Mouse (Mus musculus): ENCODE measurements around the gene Fam186b. TPM values are rescaled to one million over a fixed set of nuclear protein-coding genes. Genes with fewer than 3 reads are reported as not detected.

The Fam186b gene
- polyA plus RNA-seq, 1 experiment = not detected

GRCm38 (mm10) chr15:99296213-99296612 lies 525 bp upstream of the Fam186b start:
- TF ChIP-seq GATA1 (IDR thresholded peaks at IDR 0.05; ENCODE audit: low read length) = no peak

DNA sequence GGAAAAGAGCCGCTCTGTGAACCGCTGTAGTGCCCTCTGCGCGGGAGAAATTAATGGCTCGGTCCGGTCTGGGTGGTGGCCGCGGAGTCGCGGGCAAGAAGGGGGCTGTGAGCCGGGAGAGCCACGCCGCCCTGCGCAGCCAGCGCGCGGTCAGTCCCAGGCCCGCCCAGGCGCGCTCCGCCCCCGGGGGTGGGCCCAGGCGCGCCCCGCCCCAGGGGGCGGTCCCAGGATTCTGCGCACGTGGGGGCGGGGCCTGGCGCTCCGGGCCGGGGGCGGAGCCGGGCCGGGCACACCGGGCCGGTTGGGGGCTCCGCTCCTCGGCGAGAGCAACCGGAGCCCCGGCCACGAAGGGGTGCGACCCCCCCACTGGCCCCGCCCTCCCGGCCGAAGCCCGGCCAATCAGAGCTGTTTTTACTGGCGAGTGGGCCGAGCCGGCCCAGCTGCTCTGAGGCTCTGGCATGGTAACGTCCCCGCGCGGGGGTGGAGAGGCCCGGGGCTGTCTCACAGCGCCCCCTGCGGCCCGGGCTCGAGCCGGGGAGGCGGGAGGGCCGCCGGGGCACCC lies 794 bp downstream of the Fam186b start, which contains the start of gene Prpf40b:
Gene Prpf40b, plus strand, starts transcription at position 275 of the 562 bp plus-strand sequence.
- TF ChIP-seq GATA1 (IDR thresholded peaks at IDR 0.05; ENCODE audit: low read length) = no peak

DNA sequence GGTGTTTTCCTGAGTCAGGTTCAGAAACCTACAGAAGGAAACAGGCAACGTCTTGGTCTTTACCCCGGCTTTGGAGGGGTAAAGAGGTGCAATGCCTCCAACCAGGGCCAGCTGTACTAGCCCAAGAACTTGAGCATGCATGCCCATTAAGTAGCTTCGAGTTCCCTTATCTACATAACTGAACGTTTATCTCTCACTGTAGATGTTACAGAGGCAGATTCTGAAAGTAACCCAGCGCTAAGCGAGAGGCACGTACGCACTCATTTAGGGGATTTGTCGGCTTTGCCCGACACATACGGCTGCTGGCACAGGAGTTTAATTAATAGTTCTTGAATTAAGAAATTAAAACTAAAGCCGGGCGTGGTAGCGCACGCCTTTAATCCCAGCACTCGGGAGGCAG lies 1.4 kb downstream of the Fam186b start:
- peak; percentile 17 for TF ChIP-seq GATA1 (IDR thresholded peaks at IDR 0.05; ENCODE audit: low read length)

GRCm38 (mm10) chr15:99290586-99290985 lies 5.1 kb downstream of the Fam186b start:
- TF ChIP-seq GATA1 (IDR thresholded peaks at IDR 0.05; ENCODE audit: low read length) = no peak

GRCm38 (mm10) chr15:99285189-99285535 lies 10.5 kb downstream of the Fam186b start:
- TF ChIP-seq GATA1 (IDR thresholded peaks at IDR 0.05; ENCODE audit: low read length) = no peak

DNA sequence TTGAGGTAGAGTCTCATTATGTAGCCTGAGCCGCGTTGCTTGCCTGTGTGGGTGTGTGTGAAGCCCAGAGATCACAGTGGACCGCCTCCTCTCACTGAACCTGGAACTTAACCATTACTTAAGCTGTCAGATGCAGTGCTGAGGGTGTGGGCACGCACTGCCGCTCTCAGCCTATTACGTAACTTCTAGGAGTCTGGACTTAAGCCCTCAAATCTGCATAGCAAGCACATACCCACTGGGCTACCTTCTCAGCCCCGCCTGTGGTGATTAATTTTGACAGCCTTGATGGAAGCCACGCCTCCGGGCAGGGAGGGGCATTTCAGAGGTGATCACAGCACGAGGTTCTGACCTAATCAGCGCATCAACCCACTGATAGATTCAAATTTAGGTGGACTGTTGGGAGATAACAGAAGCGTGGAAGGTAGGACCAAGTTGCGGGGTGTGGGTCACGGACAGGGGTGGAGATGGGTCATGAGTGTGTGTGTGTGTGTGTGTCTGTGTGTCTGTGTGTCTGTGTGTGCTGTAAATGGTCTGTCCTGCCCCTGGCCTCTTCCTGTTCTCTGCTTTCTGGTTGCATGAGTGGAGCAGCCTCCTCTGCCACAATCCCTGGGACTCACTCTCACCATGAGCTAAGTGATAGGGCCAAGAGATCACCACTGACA lies 11.0 kb downstream of the Fam186b start:
- no peak for TF ChIP-seq GATA1 (IDR thresholded peaks at IDR 0.05; ENCODE audit: low read length)

DNA sequence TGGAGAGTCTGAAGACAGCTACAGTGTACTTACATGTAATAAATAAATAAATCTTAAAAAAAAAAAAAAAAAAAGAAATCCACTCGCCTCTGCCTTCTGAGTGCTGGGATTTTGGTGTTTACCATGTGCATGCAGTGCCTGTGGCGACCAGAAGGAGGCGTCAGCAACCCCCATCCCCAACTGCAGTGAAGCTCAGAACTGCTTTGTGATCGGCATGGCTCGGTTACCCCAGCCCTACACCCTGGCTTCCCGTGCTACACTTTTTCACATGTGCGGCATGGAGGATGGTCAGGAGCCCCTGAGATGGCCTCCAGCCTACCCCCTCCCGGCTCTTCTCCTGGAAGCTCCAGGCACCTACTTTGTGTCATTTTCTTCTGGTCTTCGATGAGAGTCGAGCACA lies 12.2 kb downstream of the Fam186b start:
- no peak for TF ChIP-seq GATA1 (IDR thresholded peaks at IDR 0.05; ENCODE audit: low read length)

- TF ChIP-seq GATA1 (IDR thresholded peaks at IDR 0.05; ENCODE audit: low read length) = no peak
Measured at GRCm38 (mm10) chr15:99278271-99278670, 17.4 kb downstream of the Fam186b start.

- TF ChIP-seq GATA1 (IDR thresholded peaks at IDR 0.05; ENCODE audit: low read length) = no peak
Measured at GRCm38 (mm10) chr15:99276095-99276494, 19.6 kb downstream of the Fam186b start.

DNA sequence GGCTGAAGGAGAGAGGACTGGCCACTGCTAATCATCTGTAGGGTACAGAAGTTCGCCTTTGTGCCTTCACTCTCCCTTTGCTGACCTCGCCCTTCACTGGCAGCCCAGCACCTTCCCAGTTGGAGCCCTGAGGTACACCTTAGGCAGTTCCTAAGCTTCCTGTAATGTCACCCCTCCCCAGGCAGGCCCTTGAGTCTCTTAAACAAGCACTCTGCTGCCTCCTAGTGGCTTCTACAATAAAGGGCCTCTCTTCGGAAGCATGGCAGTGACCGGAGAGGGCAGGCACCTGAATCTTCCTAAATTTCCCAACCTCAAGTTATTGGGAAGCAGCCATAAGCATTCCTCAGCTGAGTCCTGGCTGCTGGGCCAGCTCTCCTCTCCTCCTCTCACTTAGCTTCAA lies 30.0 kb downstream of the Fam186b start:
- no peak for TF ChIP-seq GATA1 (IDR thresholded peaks at IDR 0.05; ENCODE audit: low read length)

- TF ChIP-seq GATA1 (IDR thresholded peaks at IDR 0.05; ENCODE audit: low read length) = no peak
Measured at GRCm38 (mm10) chr15:99264363-99264762, 31.3 kb downstream of the Fam186b start.

DNA sequence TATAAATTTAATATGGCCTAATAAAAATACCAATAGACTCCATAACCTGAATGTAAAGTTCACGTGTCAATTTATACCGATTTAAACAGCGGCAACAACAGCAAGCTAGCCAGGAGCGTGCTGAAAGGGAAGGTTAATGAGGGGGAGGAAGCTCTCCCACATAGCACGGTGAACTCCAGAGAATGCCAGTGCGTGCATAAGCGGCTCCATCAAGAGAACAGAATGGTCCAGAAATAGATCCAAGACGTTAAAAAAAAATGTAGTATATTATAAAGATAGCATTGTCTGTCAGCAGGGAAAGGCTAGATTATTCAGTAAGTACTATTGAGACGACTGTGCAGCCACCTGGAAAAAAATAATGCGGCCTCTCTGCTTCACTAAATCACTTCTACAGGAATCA lies 33.0 kb downstream of the Fam186b start:
- no peak for TF ChIP-seq GATA1 (IDR thresholded peaks at IDR 0.05; ENCODE audit: low read length)

DNA sequence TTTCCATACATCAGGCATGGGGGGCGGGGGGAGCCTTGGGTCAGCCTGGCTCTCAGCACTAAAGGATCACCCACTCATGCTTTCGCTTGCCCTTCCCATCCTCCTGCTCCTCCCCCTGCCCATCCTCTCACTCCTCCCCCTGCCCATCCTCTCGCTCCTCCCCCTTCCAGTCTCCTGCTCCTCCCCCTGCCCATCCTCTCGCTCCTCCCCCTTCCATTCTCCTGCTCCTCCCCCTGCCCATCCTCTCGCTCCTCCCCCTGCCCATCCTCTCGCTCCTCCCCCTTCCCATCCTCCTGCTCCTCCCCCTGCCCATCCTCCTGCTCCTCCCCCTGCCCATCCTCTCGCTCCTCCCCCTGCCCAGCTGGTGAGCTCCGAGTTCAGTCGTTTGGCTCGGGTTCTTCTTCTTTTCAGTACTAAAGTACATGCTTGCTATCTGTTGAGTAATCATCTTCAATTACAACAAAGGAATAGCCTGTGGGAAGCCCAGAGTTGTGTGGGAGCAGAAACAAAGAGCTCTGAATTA lies 35.9 kb downstream of the Fam186b start:
- TF ChIP-seq GATA1 (IDR thresholded peaks at IDR 0.05; ENCODE audit: low read length) = no peak

DNA sequence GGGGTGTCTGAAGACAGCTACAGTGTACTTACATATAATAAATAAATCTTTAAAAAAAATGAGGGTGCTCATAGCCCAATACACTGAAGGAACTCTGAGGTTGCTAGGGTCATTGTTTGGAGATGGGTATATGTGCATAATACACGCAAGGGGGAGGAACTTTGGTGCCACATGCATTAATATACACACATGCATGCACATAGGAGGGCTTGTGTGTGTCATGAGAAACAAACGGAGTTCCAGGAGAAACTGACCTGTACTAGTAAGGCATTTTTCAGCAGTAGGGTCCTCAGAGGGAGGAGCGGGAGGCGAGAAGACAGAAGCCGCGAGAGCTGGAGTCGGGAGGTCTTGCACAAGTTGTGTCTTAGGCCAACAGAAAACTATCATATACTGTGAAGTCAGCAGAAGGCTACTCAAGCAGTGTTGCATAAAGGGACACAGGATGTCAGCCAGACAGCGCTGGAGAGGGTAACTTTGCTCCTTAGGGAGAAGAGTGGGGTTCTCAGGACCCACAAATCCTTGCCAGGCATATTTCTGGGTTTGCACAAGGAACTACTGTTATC lies 36.4 kb downstream of the Fam186b start:
- TF ChIP-seq GATA1 (IDR thresholded peaks at IDR 0.05; ENCODE audit: low read length) = no peak

- TF ChIP-seq GATA1 (IDR thresholded peaks at IDR 0.05; ENCODE audit: low read length) = no peak
Measured at GRCm38 (mm10) chr15:99255241-99255749, 40.4 kb downstream of the Fam186b start.

GRCm38 (mm10) chr15:99254477-99255005 lies 41.1 kb downstream of the Fam186b start:
- no peak for TF ChIP-seq GATA1 (IDR thresholded peaks at IDR 0.05; ENCODE audit: low read length)
